Mouse (Mus musculus) midbrain, embryonic 10.5 days (tissue): Measurements from ENCODE around the gene Olfr954. TPM values are rescaled to one million over a fixed set of nuclear protein-coding genes. Genes with fewer than 3 reads are reported as not detected.
A peak's percentile ranks its signal among the peaks of the same experiment; 100 is the strongest.

ENCODE experiments used
- DNase-seq: peaks from one replicate; pipeline ENCODE4 v3.0.0-alpha.2; 2017; ENCODE audit warnings: low spot score
- H3K27ac ChIP-seq: fragments of 300-500 bp; sonication (generic); replicated peaks from 2 replicates; pipeline ENCODE4 v1.5.1; 2016; ENCODE audit warnings: mild to moderate bottlenecking
- H3K27me3 ChIP-seq: fragments of 300-500 bp; sonication (generic); 2 replicates; pipeline ENCODE4 v1.6.1; 2016; ENCODE audit warnings: low read depth, mild to moderate bottlenecking; ENCODE audit not compliant: poor library complexity, severe bottlenecking
- H3K36me3 ChIP-seq: fragments of 300-500 bp; sonication (generic); 2 replicates; pipeline ENCODE4 v1.6.1; 2016; ENCODE audit warnings: mild to moderate bottlenecking, moderate library complexity
- H3K4me1 ChIP-seq: fragments of 300-500 bp; sonication (generic); 2 replicates; pipeline ENCODE4 v1.6.1; 2016
- H3K4me3 ChIP-seq: fragments of 300-500 bp; sonication (generic); 2 replicates; pipeline ENCODE4 v1.5.1; 2016; ENCODE audit warnings: mild to moderate bottlenecking, moderate library complexity
- H3K9me3 ChIP-seq: fragments of 300-500 bp; sonication (generic); replicated peaks from 2 replicates; pipeline ENCODE4 v1.6.1; 2016; ENCODE audit warnings: mild to moderate bottlenecking
- WGBS: fragments of 180-500 bp; shearing (Covaris S2); methylation state at CpG from one replicate; pipeline ENCODE4 v1.1.7; 2016; 5-methylcytosine and 5-hydroxymethylcytosine counted together
- polyA plus RNA-seq: library from polyadenylated mRNA; unstranded; fragments of >200 nt; fragmentation: Nextera tagmentation; extraction: Ambion mirVana; gene quantifications from 2 replicates; pipeline ENCODE4 v1.2.1, GENCODE M21; 2016

The Olfr954 gene
- not detected in 2 replicates for polyA plus RNA-seq

- WGBS: 88% methylated on average over 6 of the region's 6 CpGs
- Histone ChIP-seq H3K9me3 (no peaks in the 10 kb centered on the region), H3K27ac (no peak within 1 kb of the TSS), H3K27me3 (no peaks in the 10 kb centered on the region), H3K4me3 (no peak within 1 kb of the TSS), H3K4me1 (no peaks in the 10 kb centered on the region), H3K36me3 (no peaks in the 10 kb centered on the region)
- DNase-seq: no peak
These were observed at the start of gene Olfr954 for GRCm38 (mm10) chr9:39456401-39456800. Olfr954 (plus strand) TSS chr9:39456701.

DNA sequence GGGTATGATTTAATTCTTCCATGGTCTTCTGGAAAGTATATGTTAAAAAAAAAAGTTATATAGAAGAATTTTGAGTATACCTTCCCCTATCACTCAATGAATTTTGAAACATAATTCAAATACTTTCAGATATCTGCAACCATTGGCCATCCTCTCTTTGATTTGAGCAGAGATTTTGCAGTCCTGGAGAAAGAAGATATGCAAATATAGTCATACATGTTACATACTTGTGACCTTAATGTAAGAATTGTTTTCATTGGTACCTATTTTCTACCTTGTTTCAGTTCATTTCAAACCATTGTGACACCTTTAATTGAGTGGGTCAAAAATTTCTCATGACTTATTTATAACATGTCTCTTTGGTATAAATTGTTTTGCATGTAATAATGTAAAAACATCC, 29.5 kb upstream of the Olfr954 start, which contains the start of gene Olfr952:
Gene Olfr952, minus strand, starts transcription at position 101 of the 400 bp plus-strand sequence.
- no peak for DNase-seq
- Histone ChIP-seq H3K27ac (no peak within 1 kb of the TSS), H3K4me3 (no peak within 1 kb of the TSS), H3K27me3 (no peaks in the 10 kb centered on the region), H3K9me3 (no peaks in the 10 kb centered on the region), H3K36me3 (no peaks in the 10 kb centered on the region), H3K4me1 (no peaks in the 10 kb centered on the region)

DNA sequence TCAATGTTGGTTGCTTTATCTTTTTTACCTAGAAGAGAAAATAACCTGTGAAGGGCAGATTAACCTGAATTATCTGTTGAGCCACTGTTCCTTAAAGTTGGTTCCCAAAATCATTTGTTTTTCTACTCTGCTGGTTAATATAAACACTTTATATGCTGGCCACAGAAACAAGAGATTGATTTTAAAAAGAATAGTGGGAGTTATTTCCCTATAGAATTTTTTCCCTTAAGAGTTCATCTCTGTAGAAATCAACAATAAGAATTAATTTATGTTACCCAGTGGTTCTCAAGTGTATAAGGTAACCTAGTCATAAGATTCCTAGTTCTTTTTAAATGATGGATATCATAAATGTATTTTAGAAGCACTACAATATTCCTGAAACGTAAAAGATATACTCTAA, 15.3 kb downstream of the Olfr954 start, which contains the start of gene Olfr955:
Gene Olfr955, minus strand, starts transcription at position 101 of the 400 bp plus-strand sequence.
- H3K27ac ChIP-seq: no peak within 1 kb of the TSS
- H3K27me3 ChIP-seq: no peaks in the 10 kb centered on the region
- no peaks in the 10 kb centered on the region for H3K9me3 ChIP-seq
- no peak for DNase-seq
- H3K36me3 ChIP-seq: no peaks in the 10 kb centered on the region
- H3K4me1 ChIP-seq: no peaks in the 10 kb centered on the region
- H3K4me3 ChIP-seq: no peak within 1 kb of the TSS
- 68% methylated on average over 1 of the region's 1 CpGs for WGBS

GRCm38 (mm10) chr9:39493895-39494294, 37.4 kb downstream of the Olfr954 start, which contains the start of gene Olfr44:
Olfr44 (minus strand) TSS chr9:39493995.
- Histone ChIP-seq H3K4me3 (no peak within 1 kb of the TSS), H3K27me3 (no peaks in the 10 kb centered on the region), H3K36me3 (no peaks in the 10 kb centered on the region), H3K9me3 (no peaks in the 10 kb centered on the region), H3K27ac (no peak within 1 kb of the TSS), H3K4me1 (no peaks in the 10 kb centered on the region)
- no peak for DNase-seq
- WGBS: 94% methylated on average over 2 of the region's 2 CpGs

DNA sequence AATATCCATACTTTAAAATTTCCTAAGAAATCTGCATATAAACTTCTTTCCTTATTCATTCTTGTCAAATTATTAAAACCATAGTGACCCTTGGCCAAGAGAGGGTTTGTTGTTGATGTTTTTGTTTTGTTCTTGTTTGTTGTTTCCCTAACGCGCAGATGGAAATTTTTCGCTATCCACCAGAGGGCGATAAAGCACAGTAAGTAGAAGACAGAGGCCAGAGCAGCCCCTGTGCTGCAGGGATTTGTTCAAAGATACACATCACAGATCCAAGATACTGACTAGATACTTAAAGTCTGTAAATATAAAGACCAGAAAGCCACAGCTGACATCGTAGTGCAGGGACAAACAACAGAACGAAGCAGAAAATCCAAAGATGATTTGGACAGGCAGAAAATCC, 52.5 kb downstream of the Olfr954 start:
- H3K4me3 ChIP-seq: no peak overlapping the region
- WGBS: 13% methylated on average over 6 of the region's 6 CpGs
- H3K36me3 ChIP-seq: no peaks in the 10 kb centered on the region
- no peaks in the 10 kb centered on the region for H3K4me1 ChIP-seq
- H3K27me3 ChIP-seq: no peaks in the 10 kb centered on the region
- DNase-seq: peak; percentile 48
- H3K9me3 ChIP-seq: no peaks in the 10 kb centered on the region
- no peak overlapping the region for H3K27ac ChIP-seq

DNA sequence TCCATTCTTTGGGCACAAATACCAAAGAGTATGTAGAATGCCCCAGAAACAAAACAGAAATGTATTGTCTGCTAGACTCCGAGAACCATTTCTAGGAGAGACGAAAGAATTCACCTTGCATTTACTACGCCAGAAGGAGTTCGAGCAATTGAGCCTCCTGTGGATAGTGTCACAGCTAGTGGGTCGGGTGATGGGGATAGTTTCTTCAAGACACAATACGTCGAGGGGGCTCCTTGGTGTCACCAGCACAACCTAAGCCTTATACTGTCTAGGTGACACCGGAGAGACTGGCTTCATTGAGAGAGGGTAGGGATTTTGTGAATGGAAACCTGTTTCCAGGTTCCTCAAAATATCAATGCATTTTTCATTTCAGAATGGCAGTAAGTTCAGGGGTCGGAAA, 52.9 kb downstream of the Olfr954 start:
- Histone ChIP-seq H3K9me3 (no peaks in the 10 kb centered on the region), H3K27ac (no peak overlapping the region), H3K27me3 (no peaks in the 10 kb centered on the region), H3K4me1 (no peaks in the 10 kb centered on the region), H3K36me3 (no peaks in the 10 kb centered on the region), H3K4me3 (no peak overlapping the region)
- 81% methylated on average over 9 of the region's 9 CpGs for WGBS
- DNase-seq: no peak

Other genes starting within 250 kb of the Olfr954 start
- not detected in 2 replicates for gene Olfr1537, start 206.7 kb upstream of the Olfr954 start, polyA plus RNA-seq
- not detected in 2 replicates for gene Olfr945, start 179.9 kb upstream of the Olfr954 start, polyA plus RNA-seq
- gene Olfr948, start 130.7 kb upstream of the Olfr954 start, polyA plus RNA-seq: not detected in 2 replicates
- gene Olfr951, start 69.3 kb upstream of the Olfr954 start, polyA plus RNA-seq: not detected in 2 replicates
- gene Olfr952, start 29.6 kb upstream of the Olfr954 start, polyA plus RNA-seq: not detected in 2 replicates
- gene Olfr955, start 15.2 kb downstream of the Olfr954 start, polyA plus RNA-seq: not detected in 2 replicates
- gene Olfr44, start 37.3 kb downstream of the Olfr954 start, polyA plus RNA-seq: not detected in 2 replicates
- gene Olfr957, start 59.1 kb downstream of the Olfr954 start, polyA plus RNA-seq: not detected in 2 replicates
- not detected in 2 replicates for gene Olfr958, start 97.4 kb downstream of the Olfr954 start, polyA plus RNA-seq
- gene Olfr959, start 118.9 kb downstream of the Olfr954 start, polyA plus RNA-seq: not detected in 2 replicates
- gene AW551984, start 147.7 kb downstream of the Olfr954 start, polyA plus RNA-seq: 6.0 and 9.9 TPM in 2 replicates
- gene Olfr148, start 154.0 kb downstream of the Olfr954 start, polyA plus RNA-seq: not detected in 2 replicates
- gene Olfr960, start 164.7 kb downstream of the Olfr954 start, polyA plus RNA-seq: not detected in 2 replicates
- gene Olfr961, start 188.4 kb downstream of the Olfr954 start, polyA plus RNA-seq: not detected in 2 replicates
- not detected in 2 replicates for gene Olfr963, start 210.5 kb downstream of the Olfr954 start, polyA plus RNA-seq